Mouse (Mus musculus) midbrain, embryonic 16.5 days (tissue): ENCODE data around the gene Slc45a2. TPM values are rescaled to one million over a fixed set of nuclear protein-coding genes. Genes with fewer than 3 reads are reported as not detected.

Source experiments
- ATAC-seq: fragments of 200-750 bp; cut with Nextera tagmentation; 2 replicates; pipeline ENCODE4 v1.8.0; 2017; ENCODE audit warnings: moderate TSS enrichment
- H3K27ac ChIP-seq: fragments of 300-500 bp; sonication (generic); 2 replicates; pipeline ENCODE4 v1.5.1; 2014; ENCODE audit warnings: mild to moderate bottlenecking, low read length, mixed read lengths
- H3K27me3 ChIP-seq: fragments of 300-500 bp; sonication (generic); 2 replicates; pipeline ENCODE4 v1.6.1; 2014; ENCODE audit warnings: low read depth, low read length, mixed read lengths; ENCODE audit not compliant: control insufficient read depth, insufficient read depth
- H3K36me3 ChIP-seq: fragments of 300-500 bp; sonication (generic); 2 replicates; pipeline ENCODE4 v1.6.1; 2014; ENCODE audit warnings: mild to moderate bottlenecking, low read length, moderate library complexity, mixed read lengths; ENCODE audit not compliant: control insufficient read depth, insufficient read depth
- H3K4me1 ChIP-seq: fragments of 300-500 bp; sonication (generic); 2 replicates; pipeline ENCODE4 v1.6.1; 2014; ENCODE audit warnings: mild to moderate bottlenecking, low read length, mixed read lengths; ENCODE audit not compliant: control insufficient read depth, insufficient read depth
- H3K4me2 ChIP-seq: fragments of 300-500 bp; sonication (generic); 2 replicates; pipeline ENCODE4 v1.6.1; 2014; ENCODE audit warnings: mild to moderate bottlenecking, low read length, mixed read lengths
- H3K4me3 ChIP-seq: fragments of 300-500 bp; sonication (generic); 2 replicates; pipeline ENCODE4 v1.5.1; 2014; ENCODE audit warnings: low read depth, mild to moderate bottlenecking, low read length, moderate library complexity, mixed read lengths
- H3K9ac ChIP-seq: fragments of 300-500 bp; sonication (generic); 2 replicates; pipeline ENCODE4 v1.6.1; 2014; ENCODE audit warnings: low read depth, low read length, mixed read lengths
- H3K9me3 ChIP-seq: fragments of 300-500 bp; sonication (generic); replicated peaks from 2 replicates; pipeline ENCODE4 v1.6.1; 2014; ENCODE audit warnings: mild to moderate bottlenecking, low read length, mixed read lengths; ENCODE audit not compliant: control insufficient read depth, poor library complexity, severe bottlenecking
- WGBS: fragments of 180-500 bp; shearing (Covaris S2); extraction: QIAGEN DNeasy Blood & Tissue Kit; methylation state at CpG from one replicate; pipeline ENCODE4 v1.1.7; 2014; 5-methylcytosine and 5-hydroxymethylcytosine counted together
- polyA plus RNA-seq: library from polyadenylated mRNA; unstranded; fragments of >200 nt; fragmentation: Nextera tagmentation; extraction: Ambion mirVana; gene quantifications from 2 replicates; pipeline ENCODE4 v1.2.1, GENCODE M21; 2015

Slc45a2 gene
- polyA plus RNA-seq, 1 experiment from 2014 or later: not detected

DNA sequence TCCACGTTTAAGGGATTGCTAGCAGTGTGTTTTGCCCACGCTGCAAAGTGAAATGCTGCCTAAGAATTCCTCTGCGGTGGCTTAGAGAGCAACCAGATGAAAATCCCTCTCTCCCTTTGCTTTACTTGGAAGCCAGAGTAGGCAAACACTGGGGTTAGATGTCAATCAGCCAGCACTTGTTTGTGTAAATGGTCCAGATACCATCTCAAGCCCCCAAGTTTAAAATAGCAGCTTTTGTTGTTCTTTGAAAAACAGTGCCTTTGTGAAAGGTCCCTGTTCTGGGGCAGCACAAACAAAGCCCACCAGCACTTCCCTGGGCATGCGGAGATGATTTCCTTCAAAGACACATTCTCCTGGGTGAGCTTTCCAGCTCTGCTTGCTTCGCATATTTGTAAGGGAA is 65.8 kb downstream of the Slc45a2 start:
- WGBS: 6% methylated on average over 5 of the region's 5 CpGs
- 0 out of 2 replicates have a peak overlapping the region, but pooled peaks have one; percentile 32 for H3K9ac ChIP-seq
- ATAC-seq: peak; percentile 9; the same call in 1 of the 2 replicates

DNA sequence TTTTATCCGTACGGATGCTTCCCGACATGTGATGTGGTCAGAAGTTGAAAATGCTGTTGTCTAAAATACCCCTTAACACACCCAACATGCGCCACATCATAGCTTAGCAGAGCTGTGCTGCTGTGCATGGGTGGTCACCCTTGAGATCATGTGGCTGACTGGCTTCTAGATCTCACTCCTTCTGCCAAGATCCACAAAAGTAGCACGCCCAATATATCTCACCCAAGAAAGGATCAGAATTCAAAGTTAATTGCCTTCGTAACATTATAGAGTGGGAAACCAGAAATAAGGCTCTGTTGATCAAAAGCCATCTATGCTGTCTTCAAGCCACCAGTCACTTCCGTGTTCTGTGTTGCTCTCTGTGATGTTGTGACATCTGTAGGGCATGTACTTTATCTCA is 67.4 kb downstream of the Slc45a2 start:
- 89% methylated on average over 7 of the region's 7 CpGs for WGBS
- Histone ChIP-seq H3K4me3 (no peak overlapping the region), H3K27me3 (no peaks in the 10 kb centered on the region), H3K36me3 (no peaks in the 10 kb centered on the region), H3K9me3 (no peaks in the 10 kb centered on the region), H3K4me1 (peaks cover 22% of the 10 kb centered on the region), H3K27ac (no peak overlapping the region), H3K9ac (no peak overlapping the region), H3K4me2 (no peak overlapping the region)
- ATAC-seq: no peak

More for the DNA sequence above, 65.8 kb downstream of the Slc45a2 start:
- no peaks in the 10 kb centered on the region for H3K9me3 ChIP-seq
- H3K36me3 ChIP-seq: no peaks in the 10 kb centered on the region
- peaks cover 22% of the 10 kb centered on the region for H3K4me1 ChIP-seq
- H3K27me3 ChIP-seq: no peaks in the 10 kb centered on the region
- H3K4me3 ChIP-seq: peak overlapping the region; percentile 25; the same call in 1 of the 2 replicates
- H3K4me2 ChIP-seq: peak overlapping the region; percentile 64
- peak overlapping the region; percentile 50; the same call in 1 of the 2 replicates for H3K27ac ChIP-seq

DNA sequence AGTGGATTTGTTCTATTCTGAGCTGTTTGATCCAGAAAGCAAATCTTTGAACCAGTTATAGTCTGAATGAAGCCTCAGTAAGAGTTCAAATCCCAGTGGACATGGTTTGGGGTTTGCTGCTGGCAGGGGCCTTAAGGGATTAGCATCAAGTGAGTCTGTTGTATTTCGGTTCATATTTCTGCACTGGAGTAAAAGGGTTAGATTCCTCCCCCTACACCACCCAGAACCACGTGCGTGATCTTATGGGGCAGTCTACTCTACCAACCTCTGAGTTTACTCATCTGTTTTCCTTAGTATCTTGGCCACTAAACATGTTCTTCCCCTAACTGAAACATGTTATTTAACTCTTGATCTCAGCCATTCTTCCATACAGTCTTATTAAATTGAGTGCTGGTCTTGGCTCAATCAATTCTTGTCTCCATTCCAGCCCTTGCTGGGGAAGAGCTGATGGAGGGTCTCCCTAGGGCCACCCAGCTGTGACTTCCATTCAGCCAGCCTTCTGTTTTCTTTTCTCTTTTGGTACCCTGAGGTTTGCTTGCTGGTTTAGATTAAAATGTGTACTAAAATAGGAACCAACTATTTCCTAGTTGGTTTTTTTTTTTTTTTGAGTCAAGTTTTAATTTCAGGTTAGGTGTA is 75.3 kb downstream of the Slc45a2 start:
- Histone ChIP-seq H3K27ac (no peak overlapping the region), H3K36me3 (no peaks in the 10 kb centered on the region), H3K4me2 (no peak overlapping the region), H3K4me3 (no peak overlapping the region), H3K9ac (no peak overlapping the region), H3K4me1 (no peaks in the 10 kb centered on the region), H3K9me3 (no peaks in the 10 kb centered on the region), H3K27me3 (no peaks in the 10 kb centered on the region)
- 74% methylated on average over 3 of the region's 3 CpGs for WGBS
- no peak for ATAC-seq

Other genes with a start within 250 kb of the Slc45a2 start
- gene C1qtnf3, start 48.4 kb upstream of the Slc45a2 start, polyA plus RNA-seq: 0.51 and 1.0 TPM in 2 replicates
- 9.8 and 10.8 TPM in 2 replicates for gene Amacr, start 19.0 kb upstream of the Slc45a2 start, polyA plus RNA-seq
- 2.6 and 3.5 TPM in 2 replicates for gene Rxfp3, start 37.3 kb downstream of the Slc45a2 start, polyA plus RNA-seq
- gene Adamts12, start 64.1 kb downstream of the Slc45a2 start, polyA plus RNA-seq: 1.1 and 1.5 TPM in 2 replicates